Mouse (Mus musculus) stomach, embryonic 14.5 days (tissue): ENCODE data around the gene Sertad2. TPM values are rescaled to one million over a fixed set of nuclear protein-coding genes. Genes with fewer than 3 reads are reported as not detected.

Experiments
- ATAC-seq: fragments of 200-750 bp; cut with Nextera tagmentation; 2 replicates; pipeline ENCODE4 v1.8.0; 2017; ENCODE audit warnings: low read depth, moderate TSS enrichment; ENCODE audit not compliant: insufficient number of reproducible peaks, insufficient read depth, low FRiP score
- H3K27ac ChIP-seq: fragments of 300-500 bp; sonication (generic); 2 replicates; pipeline ENCODE4 v1.5.1; 2014; ENCODE audit warnings: mild to moderate bottlenecking, low read length, moderate library complexity, mixed read lengths
- H3K27me3 ChIP-seq: fragments of 300-500 bp; sonication (generic); 2 replicates; pipeline ENCODE4 v1.6.1; 2014; ENCODE audit warnings: low read length, control low read depth, mixed read lengths; ENCODE audit not compliant: control insufficient read depth, insufficient read depth
- H3K36me3 ChIP-seq: fragments of 300-500 bp; sonication (generic); 2 replicates; pipeline ENCODE4 v1.6.1; 2014; ENCODE audit warnings: mild to moderate bottlenecking, control low read depth, low read length, moderate library complexity, mixed read lengths; ENCODE audit not compliant: control insufficient read depth, insufficient read depth
- H3K4me1 ChIP-seq: fragments of 300-500 bp; sonication (generic); 2 replicates; pipeline ENCODE4 v1.6.1; 2014; ENCODE audit warnings: low read length, control low read depth, mixed read lengths; ENCODE audit not compliant: control insufficient read depth, insufficient read depth
- H3K4me2 ChIP-seq: fragments of 300-500 bp; sonication (generic); replicated peaks from 2 replicates; pipeline ENCODE4 v1.6.1; 2014; ENCODE audit warnings: low read depth, low read length, control low read depth
- H3K4me3 ChIP-seq: fragments of 300-500 bp; sonication (generic); 2 replicates; pipeline ENCODE4 v1.5.1; 2014; ENCODE audit warnings: low read depth, low read length, control low read depth
- H3K9ac ChIP-seq: fragments of 300-500 bp; sonication (generic); replicated peaks from 2 replicates; pipeline ENCODE4 v1.6.1; 2014; ENCODE audit warnings: low read depth, mild to moderate bottlenecking, control low read depth, low read length, moderate library complexity, mixed read lengths
- H3K9me3 ChIP-seq: fragments of 300-500 bp; sonication (generic); 2 replicates; pipeline ENCODE4 v1.6.1; 2016; ENCODE audit warnings: low read depth, low read length, control low read depth; ENCODE audit not compliant: control insufficient read depth
- WGBS: fragments of 180-500 bp; shearing (Covaris S2); extraction: QIAGEN DNeasy Blood & Tissue Kit; methylation state at CpG from one replicate; pipeline ENCODE4 v1.1.7; 2014; 5-methylcytosine and 5-hydroxymethylcytosine counted together
- polyA plus RNA-seq: library from polyadenylated mRNA; unstranded; fragments of >200 nt; fragmentation: Nextera tagmentation; extraction: Ambion mirVana; gene quantifications from 2 replicates; pipeline ENCODE4 v1.2.1, GENCODE M21; 2014

Sertad2 gene
- polyA plus RNA-seq, 1 experiment from 2014 or later: 32.6 TPM

DNA sequence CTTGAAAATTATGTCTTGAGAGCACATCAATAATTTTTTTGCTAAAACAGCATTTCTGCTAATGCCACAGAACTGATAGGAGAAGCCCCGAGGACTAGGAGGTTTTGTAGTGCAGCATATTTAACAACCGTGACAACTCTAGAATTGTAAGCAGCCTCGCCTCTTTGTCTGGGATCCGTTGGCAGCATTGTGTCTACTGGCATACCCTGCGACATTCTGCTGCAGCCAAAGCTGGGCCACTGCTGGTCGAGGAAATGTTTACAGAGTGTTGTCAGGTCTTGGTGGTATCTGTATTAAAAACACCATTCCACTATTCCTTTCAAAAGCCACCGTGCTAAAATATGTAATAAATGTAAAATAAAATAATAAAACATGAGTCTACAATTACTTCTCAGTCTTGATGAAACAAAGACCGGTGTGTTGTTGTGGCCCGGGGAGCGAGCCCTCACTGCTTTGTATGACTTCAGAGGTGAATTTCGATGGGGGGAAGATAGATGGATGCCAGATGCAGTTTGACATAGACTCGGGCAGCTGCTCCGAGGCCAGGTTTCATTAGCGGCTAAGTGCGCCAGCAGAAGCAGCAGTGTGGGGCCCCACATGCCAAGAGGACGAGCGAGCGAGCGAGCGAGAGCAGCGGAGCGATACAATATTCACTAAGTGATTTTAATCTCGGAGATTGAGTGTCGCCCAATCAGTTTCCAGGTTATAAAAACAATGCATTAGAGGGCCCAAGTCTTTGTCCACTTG, 60.2 kb downstream of the Sertad2 start:
- 0 out of 2 replicates have a peak, but pooled peaks cover 3% of the 10 kb centered on the region for H3K4me1 ChIP-seq
- ATAC-seq: no peak
- no peak overlapping the region for H3K4me3 ChIP-seq
- H3K27ac ChIP-seq: no peak overlapping the region
- H3K4me2 ChIP-seq: peak overlapping the region; percentile 24
- no peaks in the 10 kb centered on the region for H3K27me3 ChIP-seq
- no peaks in the 10 kb centered on the region for H3K9me3 ChIP-seq
- no peak overlapping the region for H3K9ac ChIP-seq
- 31% methylated on average over 24 of the region's 24 CpGs for WGBS
- H3K36me3 ChIP-seq: no peaks in the 10 kb centered on the region

- no peak overlapping the region for H3K9ac ChIP-seq
- ATAC-seq: no peak
- WGBS: 75% methylated on average over 4 of the region's 4 CpGs
Measured at GRCm38 (mm10) chr11:20604119-20604518, 61.1 kb downstream of the Sertad2 start.

GRCm38 (mm10) chr11:20605613-20606012, 62.6 kb downstream of the Sertad2 start:
- no peak overlapping the region for H3K4me3 ChIP-seq
- no peak overlapping the region for H3K4me2 ChIP-seq
- no peak overlapping the region for H3K9ac ChIP-seq
- ATAC-seq: 0 out of 2 replicates have a peak, but pooled peaks have one; percentile 46
- no peaks in the 10 kb centered on the region for H3K9me3 ChIP-seq
- WGBS: 57% methylated on average over 7 of the region's 7 CpGs
- no peak overlapping the region for H3K27ac ChIP-seq
- H3K4me1 ChIP-seq: 0 out of 2 replicates have a peak, but pooled peaks cover 3% of the 10 kb centered on the region
- no peaks in the 10 kb centered on the region for H3K36me3 ChIP-seq
- H3K27me3 ChIP-seq: no peaks in the 10 kb centered on the region

More at GRCm38 (mm10) chr11:20604119-20604518, 61.1 kb downstream of the Sertad2 start:
- no peak overlapping the region for H3K4me3 ChIP-seq
- no peak overlapping the region for H3K4me2 ChIP-seq
- H3K27ac ChIP-seq: no peak overlapping the region
- H3K4me1 ChIP-seq: 0 out of 2 replicates have a peak, but pooled peaks cover 3% of the 10 kb centered on the region
- no peaks in the 10 kb centered on the region for H3K27me3 ChIP-seq
- H3K9me3 ChIP-seq: no peaks in the 10 kb centered on the region
- H3K36me3 ChIP-seq: no peaks in the 10 kb centered on the region

DNA sequence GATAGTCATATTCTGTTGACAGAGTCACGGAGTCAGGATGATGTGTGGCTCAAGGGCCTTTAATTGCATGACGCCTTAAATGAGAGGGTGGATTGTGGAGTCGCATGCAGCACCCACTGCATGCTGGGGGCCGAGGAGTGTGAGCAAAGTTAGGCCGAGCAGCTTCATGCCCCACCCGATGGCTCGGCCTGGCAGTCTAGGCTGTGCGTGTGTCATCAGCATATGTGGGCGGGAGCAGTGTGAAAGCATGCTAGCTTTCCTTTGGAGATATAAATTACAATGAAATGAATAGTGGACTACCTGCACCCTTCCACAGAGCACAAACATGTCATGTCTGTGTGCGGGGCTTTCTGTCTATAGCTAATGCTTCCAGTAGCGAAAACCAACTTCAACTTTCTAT, 65.4 kb downstream of the Sertad2 start:
- H3K27me3 ChIP-seq: no peaks in the 10 kb centered on the region
- H3K36me3 ChIP-seq: no peaks in the 10 kb centered on the region
- no peak overlapping the region for H3K4me2 ChIP-seq
- H3K4me3 ChIP-seq: no peak overlapping the region
- no peak for ATAC-seq
- no peaks in the 10 kb centered on the region for H3K9me3 ChIP-seq
- no peaks in the 10 kb centered on the region for H3K4me1 ChIP-seq
- 75% methylated on average over 11 of the region's 11 CpGs for WGBS
- no peak overlapping the region for H3K9ac ChIP-seq
- no peak overlapping the region for H3K27ac ChIP-seq

GRCm38 (mm10) chr11:20613223-20613622, 70.2 kb downstream of the Sertad2 start:
- Histone ChIP-seq H3K9ac (no peak overlapping the region), H3K9me3 (no peaks in the 10 kb centered on the region), H3K4me2 (no peak overlapping the region), H3K36me3 (no peaks in the 10 kb centered on the region), H3K4me1 (no peaks in the 10 kb centered on the region), H3K27ac (no peak overlapping the region), H3K4me3 (no peak overlapping the region), H3K27me3 (no peaks in the 10 kb centered on the region)
- ATAC-seq: no peak
- WGBS: 73% methylated on average over 4 of the region's 4 CpGs

GRCm38 (mm10) chr11:20616103-20616502, 73.0 kb downstream of the Sertad2 start:
- peak overlapping the region; percentile 41; the same call in 1 of the 2 replicates for H3K27ac ChIP-seq
- no peak overlapping the region for H3K4me3 ChIP-seq
- ATAC-seq: no peak
- no peaks in the 10 kb centered on the region for H3K4me1 ChIP-seq
- no peaks in the 10 kb centered on the region for H3K27me3 ChIP-seq
- H3K9me3 ChIP-seq: no peaks in the 10 kb centered on the region
- no peak overlapping the region for H3K4me2 ChIP-seq
- H3K36me3 ChIP-seq: no peaks in the 10 kb centered on the region
- 63% methylated on average over 3 of the region's 3 CpGs for WGBS
- no peak overlapping the region for H3K9ac ChIP-seq

- Histone ChIP-seq H3K4me2 (no peak overlapping the region), H3K4me3 (no peak overlapping the region), H3K36me3 (no peaks in the 10 kb centered on the region), H3K9me3 (no peaks in the 10 kb centered on the region), H3K4me1 (no peaks in the 10 kb centered on the region), H3K9ac (no peak overlapping the region), H3K27me3 (no peaks in the 10 kb centered on the region), H3K27ac (no peak overlapping the region)
- no peak for ATAC-seq
- WGBS: 73% methylated on average over 2 of the region's 2 CpGs
Measured at GRCm38 (mm10) chr11:20627146-20627545, 84.1 kb downstream of the Sertad2 start.

GRCm38 (mm10) chr11:20628216-20628615, 85.2 kb downstream of the Sertad2 start:
- Histone ChIP-seq H3K36me3 (no peaks in the 10 kb centered on the region), H3K9ac (no peak overlapping the region), H3K27me3 (no peaks in the 10 kb centered on the region), H3K9me3 (no peaks in the 10 kb centered on the region), H3K4me1 (peaks cover 2% of the 10 kb centered on the region; the same call in 1 of the 2 replicates), H3K4me2 (no peak overlapping the region), H3K27ac (no peak overlapping the region), H3K4me3 (no peak overlapping the region)
- 10% methylated on average over 2 of the region's 2 CpGs for WGBS
- no peak for ATAC-seq
